In genomic region chr3:89436176-89437113, GRCm38 (mm10) we compare ENCODE assay signal across 8 mouse cellular contexts. TPM values are rescaled to one million over a fixed set of nuclear protein-coding genes. Genes with fewer than 3 reads are reported as not detected.
DNase-seq lines count a peak whose midpoint lies in the region; ATAC-seq and TF ChIP-seq lines count a peak whose summit lies in the region.

Pbxip1 (plus strand) TSS chr3:89436706.

- peaks cover 66% of the 10 kb centered on the region for H3K36me3 ChIP-seq in G1E (replicated peaks)
- H3K36me3 ChIP-seq in stomach, embryonic 14.5 days (ENCODE audit: control insufficient read depth, insufficient read depth, low read length) = peaks cover 24% of the 10 kb centered on the region; the same call in 1 of the 2 replicates

- intact Hi-C loops in gastrocnemius, postnatal 14 days (cut with DNase I; ENCODE audit: low total_unique reads) = no loop called here
- intact Hi-C loops in left cerebral cortex, postnatal 36 days (cut with DNase I) = no loop called here

- DNase-seq in G1E (ENCODE audit: low spot score) = peak; percentile 92
- DNase-seq in brain, embryonic 14.5 days (ENCODE audit: low read depth) = peak; percentile 84
- DNase-seq in gastrocnemius, postnatal 14 days = peak; percentile 69
- peak; percentile 89 for DNase-seq in induced T-regulatory cell, adult 2 months (ENCODE audit: low read depth)
- no peak for DNase-seq in left cerebral cortex, postnatal 36 days (ENCODE audit: low spot score in 2 of 2)
- peak; percentile 86 for DNase-seq in mesoderm, embryonic 11.5 days (ENCODE audit: low read depth, low spot score)
- DNase-seq in cerebellum, postnatal 4 days (ENCODE audit: low spot score in 2 of 2) = no peak

- H3K27me3 ChIP-seq in G1E (ENCODE audit: insufficient read depth, low read length) = no peaks in the 10 kb centered on the region
- H3K27me3 ChIP-seq in stomach, embryonic 14.5 days (ENCODE audit: control insufficient read depth, insufficient read depth, low read length) = no peaks in the 10 kb centered on the region

- TF ChIP-seq POLR2A in brain, embryonic 14.5 days (IDR thresholded peaks at IDR 0.05; ENCODE audit: borderline replicate concordance, extremely low read depth, insufficient read depth, insufficient read length, poor library complexity, severe bottlenecking) = no peak

- TF ChIP-seq CTCF in G1E (IDR thresholded peaks at IDR 0.05; ENCODE audit: low read depth, low read length) = no peak
- TF ChIP-seq CTCF in brain, embryonic 14.5 days (IDR thresholded peaks at IDR 0.05; ENCODE audit: borderline replicate concordance, extremely low read depth, insufficient read depth, insufficient read length) = no peak

- ATAC-seq in G1E (ENCODE audit: extremely low read depth, insufficient number of reproducible peaks, low FRiP score, poor library complexity, severe bottlenecking) = peak; percentile 75
- peak; percentile 86 for ATAC-seq in stomach, embryonic 14.5 days (ENCODE audit: insufficient number of reproducible peaks, insufficient read depth, low FRiP score, low read depth)

- H3K9me3 ChIP-seq in G1E (replicated peaks) = no peaks in the 10 kb centered on the region
- no peaks in the 10 kb centered on the region for H3K9me3 ChIP-seq in stomach, embryonic 14.5 days (ENCODE audit: control insufficient read depth, low read depth, low read length)

- WGBS in stomach, embryonic 14.5 days = 5% methylated on average over 16 of the region's 16 CpGs

- peak within 1 kb of the TSS; percentile 59; the same call in 1 of the 2 replicates for H3K27ac ChIP-seq in stomach, embryonic 14.5 days (ENCODE audit: low read length)

- H3K4me3 ChIP-seq in G1E (ENCODE audit: low read depth, low read length) = peak within 1 kb of the TSS; percentile 68
- H3K4me3 ChIP-seq in stomach, embryonic 14.5 days (ENCODE audit: low read depth, low read length) = peak within 1 kb of the TSS; percentile 43

- peaks cover 51% of the 10 kb centered on the region for H3K4me1 ChIP-seq in G1E (ENCODE audit: insufficient read depth, low read depth, low read length)
- H3K4me1 ChIP-seq in stomach, embryonic 14.5 days (ENCODE audit: control insufficient read depth, insufficient read depth, low read length) = peaks cover 6% of the 10 kb centered on the region

- peak within 1 kb of the TSS; percentile 37 for H3K9ac ChIP-seq in stomach, embryonic 14.5 days (replicated peaks; ENCODE audit: low read depth, low read length)

- H3K4me2 ChIP-seq in stomach, embryonic 14.5 days (replicated peaks; ENCODE audit: low read depth, low read length) = peak within 1 kb of the TSS; percentile 55

RNA-seq across cellular contexts. Expression of gene Pbxip1, which starts in this region (rescaled TPM):
- total RNA-seq in G1E (2014; fragmentation: Nextera tagmentation) (9.0 and 12.1 TPM in 2 replicates), G1E (2017) (15.0 and 16.4 TPM in 2 replicates)
- polyA plus RNA-seq in G1E (2012) = 8.3 and 9.0 TPM in 2 replicates
- 9.5 and 13.6 TPM in 2 replicates for polyA plus RNA-seq in brain, embryonic 14.5 days (2012; rRNA removed)
- total RNA-seq in gastrocnemius, postnatal 14 days (2021) = 100 to 1,000 TPM; 163 to 164 TPM
- total RNA-seq in left cerebral cortex, postnatal 36 days (2021) = 10 to 100 TPM; 35.2 to 40.6 TPM
- polyA plus RNA-seq in stomach, embryonic 14.5 days (2014; fragmentation: Nextera tagmentation; extraction: Ambion mirVana) = 21.7 and 25.3 TPM in 2 replicates

Comparison
In these comparisons a context has a peak if more than half of its experiments do, and no peak if none do; other contexts are left out.
1. DNase-seq: peak in G1E (single experiment), brain, embryonic 14.5 days (single experiment), gastrocnemius, postnatal 14 days (single experiment), induced T-regulatory cell, adult 2 months (single experiment) and mesoderm, embryonic 11.5 days (single experiment); none in left cerebral cortex, postnatal 36 days (0 of 2) and cerebellum, postnatal 4 days (0 of 2).